Mouse (Mus musculus) heart, embryonic 14.5 days (tissue): ENCODE results near the gene Apol7e. TPM values are rescaled to one million over a fixed set of nuclear protein-coding genes. Genes with fewer than 3 reads are reported as not detected.

ENCODE experiments used
- ATAC-seq: fragments of 200-750 bp; cut with Nextera tagmentation; 2 replicates; pipeline ENCODE4 v1.8.0; 2017; ENCODE audit warnings: low read depth, moderate TSS enrichment; ENCODE audit not compliant: insufficient number of reproducible peaks, insufficient read depth, low FRiP score
- H3K27ac ChIP-seq, 2 experiments: fragments of 200-500 bp in 1 of 2; fragments of 300-500 bp in 1 of 2; sonication (generic) in 1 of 2; replicated peaks in 1 of 2; 2 replicates each; pipeline ENCODE4 v1.5.1; 2012 to 2014; ENCODE audit warnings: low read depth in 2 of 2, low read length in 2 of 2, control low read depth in 1 of 2, mild to moderate bottlenecking in 1 of 2, mixed read lengths in 1 of 2; ENCODE audit not compliant: control insufficient read depth in 1 of 2, insufficient read depth in 1 of 2
- H3K27me3 ChIP-seq: fragments of 300-500 bp; sonication (generic); 2 replicates; pipeline ENCODE4 v1.6.1; 2014; ENCODE audit warnings: mild to moderate bottlenecking, low read length, control low read depth; ENCODE audit not compliant: control insufficient read depth, insufficient read depth
- H3K36me3 ChIP-seq: fragments of 300-500 bp; sonication (generic); 2 replicates; pipeline ENCODE4 v1.6.1; 2014; ENCODE audit warnings: mild to moderate bottlenecking, control low read depth, low read length, mixed read lengths; ENCODE audit not compliant: control insufficient read depth, insufficient read depth
- H3K4me1 ChIP-seq, 2 experiments: fragments of 200-500 bp in 1 of 2; fragments of 300-500 bp in 1 of 2; sonication (generic) in 1 of 2; 2 replicates each; pipeline ENCODE4 v1.6.1; 2012 to 2014; ENCODE audit warnings: low read length in 2 of 2, control low read depth in 1 of 2, mixed read lengths in 1 of 2; ENCODE audit not compliant: control insufficient read depth in 2 of 2, insufficient read depth in 2 of 2
- H3K4me2 ChIP-seq: fragments of 300-500 bp; sonication (generic); 2 replicates; pipeline ENCODE4 v1.6.1; 2014; ENCODE audit warnings: mild to moderate bottlenecking, low read length
- H3K4me3 ChIP-seq, 2 experiments: fragments of 200-500 bp in 1 of 2; fragments of 300-500 bp in 1 of 2; sonication (generic) in 1 of 2; 2 replicates each; pipeline ENCODE4 v1.5.1; 2012 to 2014; ENCODE audit warnings: low read length in 2 of 2, mild to moderate bottlenecking in 2 of 2, control low read depth in 1 of 2, low read depth in 1 of 2, moderate library complexity in 1 of 2; ENCODE audit not compliant: control insufficient read depth in 1 of 2, insufficient read depth in 1 of 2
- H3K9ac ChIP-seq: fragments of 300-500 bp; sonication (generic); 2 replicates; pipeline ENCODE4 v1.6.1; 2014; ENCODE audit warnings: mild to moderate bottlenecking, low read length
- H3K9me3 ChIP-seq: fragments of 300-500 bp; sonication (generic); 2 replicates; pipeline ENCODE4 v1.6.1; 2016; ENCODE audit warnings: low read length, control low read depth; ENCODE audit not compliant: control insufficient read depth
- WGBS: fragments of 180-500 bp; shearing (Covaris S2); extraction: QIAGEN DNeasy Blood & Tissue Kit; methylation state at CpG from one replicate; pipeline ENCODE4 v1.1.7; 2014; 5-methylcytosine and 5-hydroxymethylcytosine counted together
- polyA plus RNA-seq: library from polyadenylated mRNA; unstranded; fragments of >200 nt; fragmentation: Nextera tagmentation; extraction: Ambion mirVana; gene quantifications from 2 replicates; pipeline ENCODE4 v1.2.1, GENCODE M21; 2014

Gene Apol7e
- polyA plus RNA-seq, 1 experiment from 2014 or later = 0.08 TPM

GRCm38 (mm10) chr15:77755132-77755531 lies 56.5 kb downstream of the Apol7e start:
- Histone ChIP-seq H3K9ac (no peak overlapping the region), H3K4me2 (no peak overlapping the region), H3K27me3 (no peaks in the 10 kb centered on the region), H3K36me3 (peaks cover 9% of the 10 kb centered on the region), H3K27ac (no peak overlapping the region), H3K4me3 (no peak overlapping the region), H3K9me3 (no peaks in the 10 kb centered on the region), H3K4me1 (0 out of 4 replicates have a peak, but pooled peaks cover 0 to 2% of the 10 kb centered on the region in 2 experiments)
- WGBS = 94% methylated on average over 2 of the region's 2 CpGs
- ATAC-seq = no peak

DNA sequence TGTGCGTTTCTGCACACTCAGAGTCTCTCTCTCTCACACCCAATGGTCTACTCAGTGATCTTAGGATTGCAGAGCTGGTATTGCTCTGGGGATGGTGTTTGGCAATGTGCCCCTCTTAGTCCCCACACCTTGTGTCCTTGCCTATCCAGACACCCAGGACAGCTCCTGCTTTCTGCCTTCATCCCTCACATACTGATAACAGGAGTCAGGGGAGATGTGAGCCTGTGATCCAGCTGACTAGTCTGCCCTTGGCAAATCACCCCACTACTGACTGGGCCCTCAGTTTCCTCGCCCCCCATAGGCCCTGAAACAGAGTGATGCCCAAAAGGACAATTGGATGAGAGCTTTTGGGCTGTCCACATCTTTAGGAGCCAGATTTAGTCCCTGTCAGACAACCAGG lies 57.4 kb downstream of the Apol7e start:
- no peak overlapping the region for H3K27ac ChIP-seq
- H3K4me1 ChIP-seq = 0 out of 4 replicates have a peak, but pooled peaks cover 0 to 2% of the 10 kb centered on the region in 2 experiments
- H3K9ac ChIP-seq = no peak overlapping the region
- no peak for ATAC-seq
- H3K9me3 ChIP-seq = no peaks in the 10 kb centered on the region
- H3K4me2 ChIP-seq = no peak overlapping the region
- peaks cover 18% of the 10 kb centered on the region for H3K36me3 ChIP-seq
- 60% methylated on average over 2 of the region's 2 CpGs for WGBS
- no peak overlapping the region for H3K4me3 ChIP-seq
- no peaks in the 10 kb centered on the region for H3K27me3 ChIP-seq

DNA sequence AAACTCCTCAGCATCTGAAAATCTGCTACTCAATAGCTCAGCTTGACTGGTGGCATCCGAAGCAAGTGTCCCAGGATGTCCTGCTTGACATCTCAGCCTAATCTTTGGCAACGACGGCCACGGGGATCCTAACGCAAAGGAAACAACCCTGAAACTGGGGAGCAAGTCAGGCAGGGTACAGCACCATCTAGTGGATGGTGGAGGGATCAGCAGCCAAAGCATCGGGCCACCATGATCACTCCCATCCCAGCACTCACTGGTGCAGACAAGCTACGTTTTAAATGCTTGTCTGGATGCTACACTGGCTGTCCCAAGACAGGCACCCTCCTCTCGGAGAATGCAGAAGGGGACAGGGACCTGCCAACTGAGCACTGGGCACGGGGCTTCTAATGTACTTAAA lies 58.2 kb downstream of the Apol7e start, which contains the start of gene Apol8:
Gene Apol8 (minus strand): TSS at position 156 of the 400 bp plus-strand sequence.
- 0 out of 4 replicates have a peak, but pooled peaks cover 0 to 2% of the 10 kb centered on the region in 2 experiments for H3K4me1 ChIP-seq
- WGBS = 5% methylated on average over 9 of the region's 9 CpGs
- H3K9me3 ChIP-seq = no peaks in the 10 kb centered on the region
- no peaks in the 10 kb centered on the region for H3K27me3 ChIP-seq
- no peak within 1 kb of the TSS for H3K9ac ChIP-seq
- H3K36me3 ChIP-seq = peaks cover 26% of the 10 kb centered on the region
- no peak within 1 kb of the TSS for H3K27ac ChIP-seq
- ATAC-seq = no peak
- H3K4me2 ChIP-seq = no peak within 1 kb of the TSS
- H3K4me3 ChIP-seq = no peak within 1 kb of the TSS

DNA sequence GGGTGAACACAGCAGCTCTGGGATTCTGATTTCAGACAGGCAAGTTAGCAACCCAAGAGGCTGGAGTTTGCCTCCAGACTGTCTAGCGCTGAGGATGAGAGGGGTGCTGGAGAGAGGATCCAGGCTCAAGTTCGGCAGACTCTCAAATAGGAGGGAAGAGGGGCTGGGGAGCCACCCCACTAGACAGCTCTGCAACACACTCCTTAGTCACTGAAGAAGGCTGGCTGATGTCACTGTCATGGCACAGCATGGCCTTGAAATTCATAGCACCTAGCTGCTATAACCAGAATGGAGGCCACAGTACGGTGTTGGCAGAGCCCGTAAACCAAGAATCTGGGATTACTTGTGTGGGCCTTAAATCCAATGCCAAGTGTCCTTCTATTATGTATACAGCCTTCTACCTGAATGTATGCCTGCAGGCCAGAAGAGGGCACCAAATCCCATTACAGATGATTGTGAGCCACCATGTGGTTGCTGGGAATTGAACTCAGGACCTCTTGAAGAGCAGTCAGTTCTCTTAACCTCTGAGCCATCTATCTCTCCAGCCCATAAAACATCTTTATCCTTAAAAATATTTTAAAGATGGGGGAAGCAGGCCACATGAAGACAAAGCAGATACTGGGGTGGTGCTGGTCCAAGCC lies 59.0 kb downstream of the Apol7e start:
- H3K9ac ChIP-seq = no peak overlapping the region
- no peak overlapping the region for H3K4me2 ChIP-seq
- H3K36me3 ChIP-seq = peaks cover 34% of the 10 kb centered on the region
- H3K27me3 ChIP-seq = no peaks in the 10 kb centered on the region
- no peak for ATAC-seq
- H3K4me3 ChIP-seq = no peak overlapping the region
- no peak overlapping the region for H3K27ac ChIP-seq
- H3K4me1 ChIP-seq = 0 out of 4 replicates have a peak, but pooled peaks cover 0 to 2% of the 10 kb centered on the region in 2 experiments
- WGBS = 75% methylated on average over 4 of the region's 4 CpGs
- no peaks in the 10 kb centered on the region for H3K9me3 ChIP-seq

GRCm38 (mm10) chr15:77760037-77760436 lies 61.4 kb downstream of the Apol7e start:
- H3K36me3 ChIP-seq = peaks cover 58% of the 10 kb centered on the region
- 92% methylated on average over 9 of the region's 16 CpGs for WGBS
- no peak overlapping the region for H3K27ac ChIP-seq
- no peak overlapping the region for H3K4me2 ChIP-seq
- H3K4me1 ChIP-seq = 0 out of 4 replicates have a peak, but pooled peaks cover 0 to 2% of the 10 kb centered on the region in 2 experiments
- no peaks in the 10 kb centered on the region for H3K27me3 ChIP-seq
- no peak overlapping the region for H3K4me3 ChIP-seq
- ATAC-seq = no peak
- no peaks in the 10 kb centered on the region for H3K9me3 ChIP-seq
- H3K9ac ChIP-seq = no peak overlapping the region

GRCm38 (mm10) chr15:77761083-77761482 lies 62.4 kb downstream of the Apol7e start:
- H3K9me3 ChIP-seq = no peaks in the 10 kb centered on the region
- no peaks in the 10 kb centered on the region for H3K27me3 ChIP-seq
- no peak overlapping the region for H3K4me2 ChIP-seq
- peaks cover 68% of the 10 kb centered on the region for H3K36me3 ChIP-seq
- no peak overlapping the region for H3K4me3 ChIP-seq
- H3K27ac ChIP-seq = no peak overlapping the region
- ATAC-seq = no peak
- WGBS = 88% methylated on average over 7 of the region's 7 CpGs
- H3K4me1 ChIP-seq = 0 out of 4 replicates have a peak, but pooled peaks cover 0 to 2% of the 10 kb centered on the region in 2 experiments
- H3K9ac ChIP-seq = no peak overlapping the region

- 0 out of 4 replicates have a peak, but pooled peaks cover 0 to under 1% of the 10 kb centered on the region in 2 experiments for H3K4me1 ChIP-seq
- peaks cover 75% of the 10 kb centered on the region for H3K36me3 ChIP-seq
- no peak overlapping the region for H3K4me3 ChIP-seq
- H3K9me3 ChIP-seq = no peaks in the 10 kb centered on the region
- ATAC-seq = no peak
- 75% methylated on average over 22 of the region's 22 CpGs for WGBS
- no peaks in the 10 kb centered on the region for H3K27me3 ChIP-seq
- H3K4me2 ChIP-seq = no peak overlapping the region
- H3K9ac ChIP-seq = no peak overlapping the region
- no peak overlapping the region for H3K27ac ChIP-seq
These were observed 63.1 kb downstream of the Apol7e start for GRCm38 (mm10) chr15:77761561-77762380.
